Mouse (Mus musculus) CD4-positive, CD25-positive, alpha-beta regulatory T cell, adult 4 months (primary cell): ENCODE data around the gene Khdc4. TPM values are rescaled to one million over a fixed set of nuclear protein-coding genes. Genes with fewer than 3 reads are reported as not detected.

Experiments used
- ATAC-seq: one replicate; pipeline ENCODE4 v1.8.0; 2017
- polyA plus RNA-seq, 2 experiments: library from polyadenylated mRNA; unstranded; fragments of 100-300 nt; shearing (Covaris generic); gene quantifications; one replicate each; pipeline ENCODE4 v1.2.1; 2017

Gene Khdc4
- polyA plus RNA-seq, 2 experiments from 2014 or later: 49.8 to 50.2 TPM

GRCm38 (mm10) chr3:88738641-88739040, 53.0 kb downstream of the Khdc4 start:
- ATAC-seq: no peak

- ATAC-seq: no peak
These were observed 54.5 kb downstream of the Khdc4 start for GRCm38 (mm10) chr3:88740147-88740546.

- ATAC-seq: no peak
These were observed 59.9 kb downstream of the Khdc4 start for GRCm38 (mm10) chr3:88745534-88745933.

- ATAC-seq: no peak
These were observed 60.7 kb downstream of the Khdc4 start for GRCm38 (mm10) chr3:88746139-88746870.

- no peak for ATAC-seq
These were observed 61.2 kb downstream of the Khdc4 start for GRCm38 (mm10) chr3:88746871-88747231.

- no peak for ATAC-seq
These were observed 68.7 kb downstream of the Khdc4 start for GRCm38 (mm10) chr3:88754283-88754682.

GRCm38 (mm10) chr3:88755541-88755940, 69.9 kb downstream of the Khdc4 start:
- ATAC-seq: no peak

GRCm38 (mm10) chr3:88756276-88756675, 70.7 kb downstream of the Khdc4 start:
- ATAC-seq: no peak

- ATAC-seq: no peak
These were observed 72.5 kb downstream of the Khdc4 start for GRCm38 (mm10) chr3:88758045-88758500.

- ATAC-seq: no peak
These were observed 76.0 kb downstream of the Khdc4 start for GRCm38 (mm10) chr3:88761619-88762018.

GRCm38 (mm10) chr3:88762401-88762831, 76.8 kb downstream of the Khdc4 start:
- ATAC-seq: no peak

Other genes with a start within 250 kb of the Khdc4 start
- 10 to 100 TPM; 17.6 to 32.8 TPM for gene Sema4a, start 224.6 kb upstream of the Khdc4 start, polyA plus RNA-seq
- 1 to 10 TPM; 5.0 to 5.1 TPM for gene Lmna, start 175.8 kb upstream of the Khdc4 start, polyA plus RNA-seq
- 1 to 10 TPM in 1 of 2 experiments, under 1 TPM in 1; 0.60 to 1.5 TPM for gene Mex3a, start 153.4 kb upstream of the Khdc4 start, polyA plus RNA-seq
- gene Rab25, start 137.5 kb upstream of the Khdc4 start, polyA plus RNA-seq: not detected
- 100 to 1,000 TPM; 197 to 234 TPM for gene Lamtor2, start 132.7 kb upstream of the Khdc4 start, polyA plus RNA-seq
- gene Ubqln4, start 132.0 kb upstream of the Khdc4 start, polyA plus RNA-seq: 10 to 100 TPM; 11.9 to 12.0 TPM
- 100 to 1,000 TPM; 160 to 161 TPM for gene Ssr2, start 109.9 kb upstream of the Khdc4 start, polyA plus RNA-seq
- 10 to 100 TPM; 36.5 to 48.6 TPM for gene Arhgef2, start 79.8 kb upstream of the Khdc4 start, polyA plus RNA-seq
- gene Rxfp4, start 32.7 kb upstream of the Khdc4 start, polyA plus RNA-seq: under 1 TPM in 1 of 2 experiments, not detected in 1; 0.26 TPM
- gene Rit1, start 31.0 kb downstream of the Khdc4 start, polyA plus RNA-seq: 10 to 100 TPM; 28.1 to 36.1 TPM
- gene Syt11, start 89.4 kb downstream of the Khdc4 start, polyA plus RNA-seq: 100 to 1,000 TPM in 1 of 2 experiments, 10 to 100 TPM in 1; 82.0 to 119 TPM
- 10 to 100 TPM; 17.0 to 19.3 TPM for gene Gon4l, start 149.4 kb downstream of the Khdc4 start, polyA plus RNA-seq
- gene Msto1, start 228.2 kb downstream of the Khdc4 start, polyA plus RNA-seq: 10 to 100 TPM; 21.0 to 36.5 TPM